Mouse (Mus musculus) natural killer cell, adult 2 months (primary cell): ENCODE results near the gene Nrcam.

Experiments
- DNase-seq, 2 experiments: peaks; one replicate each; pipeline ENCODE4 v3.0.0; 2022; ENCODE audit warnings: low spot score in 2 of 2

The Nrcam gene

DNA sequence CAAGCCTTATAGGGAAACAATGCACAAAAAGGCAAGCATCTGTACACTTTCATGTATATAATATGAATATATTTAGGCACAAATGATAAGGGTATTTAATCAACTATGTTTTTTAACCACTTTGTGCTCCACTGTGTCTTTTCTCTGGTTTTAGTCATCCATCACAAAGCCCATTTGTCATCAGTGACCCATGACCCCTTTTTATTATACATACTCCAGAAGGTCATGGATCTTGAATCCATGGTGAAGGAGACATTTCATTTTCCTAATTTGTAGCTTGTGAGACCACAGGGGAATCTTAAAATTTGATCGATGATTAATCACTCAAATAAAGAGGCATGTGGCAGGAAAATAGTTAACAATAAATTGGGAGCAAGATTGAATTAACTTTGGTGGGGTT, 29.2 kb downstream of the Nrcam start:
- DNase-seq: no peak

DNA sequence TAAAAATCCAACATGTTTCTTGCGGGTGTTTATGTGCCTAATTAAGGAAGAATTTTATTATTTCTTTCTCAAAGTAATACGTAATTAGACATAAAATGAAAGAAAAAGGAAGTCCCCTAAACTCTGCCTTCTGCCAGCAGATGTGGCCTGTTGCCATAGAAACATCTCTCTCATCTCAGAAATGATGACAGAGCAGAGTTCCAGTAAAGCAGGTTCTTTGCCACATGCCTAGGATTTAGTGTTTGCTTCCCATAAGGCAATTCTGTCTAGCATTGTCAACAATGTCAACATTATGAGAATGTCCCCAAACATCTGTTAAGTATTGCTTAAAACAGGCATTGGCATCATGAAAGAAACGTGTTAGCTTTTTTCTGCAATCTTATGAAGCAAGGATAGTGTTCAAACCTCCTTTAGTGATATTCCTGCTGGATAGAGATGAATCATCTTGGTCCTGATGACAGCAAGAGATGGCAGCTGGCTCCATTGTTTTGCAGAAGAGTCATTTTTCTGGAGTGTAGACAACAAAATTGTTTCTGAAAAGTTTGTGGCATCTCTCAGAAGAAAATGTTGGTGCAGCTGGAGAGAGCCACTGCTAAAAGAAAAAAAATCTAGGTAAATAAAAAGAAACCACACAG, 42.5 kb downstream of the Nrcam start:
- no peak for DNase-seq

GRCm38 (mm10) chr12:44375956-44376355, 47.3 kb downstream of the Nrcam start:
- no peak for DNase-seq

- DNase-seq: no peak
Measured at GRCm38 (mm10) chr12:44378431-44379161, 49.9 kb downstream of the Nrcam start.

DNA sequence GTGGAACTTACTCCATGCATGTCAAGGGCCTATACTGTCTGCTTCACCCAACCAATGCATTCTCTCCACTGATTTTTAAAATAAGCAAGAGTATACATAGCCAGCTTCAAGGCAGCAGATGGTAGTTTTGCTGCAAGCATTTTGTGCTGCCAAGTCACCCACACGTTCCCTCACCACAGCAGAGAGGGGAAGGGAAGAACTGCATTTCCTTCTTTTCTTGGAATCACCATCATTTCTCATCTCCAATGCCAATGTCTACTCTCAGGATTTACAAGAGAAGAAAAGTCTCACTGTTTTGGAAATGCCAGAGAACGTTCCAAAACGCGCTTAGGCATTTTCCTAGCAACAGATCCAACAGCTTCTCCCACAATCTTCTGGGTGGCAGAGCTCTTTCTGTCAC, 52.1 kb downstream of the Nrcam start:
- no peak for DNase-seq

DNA sequence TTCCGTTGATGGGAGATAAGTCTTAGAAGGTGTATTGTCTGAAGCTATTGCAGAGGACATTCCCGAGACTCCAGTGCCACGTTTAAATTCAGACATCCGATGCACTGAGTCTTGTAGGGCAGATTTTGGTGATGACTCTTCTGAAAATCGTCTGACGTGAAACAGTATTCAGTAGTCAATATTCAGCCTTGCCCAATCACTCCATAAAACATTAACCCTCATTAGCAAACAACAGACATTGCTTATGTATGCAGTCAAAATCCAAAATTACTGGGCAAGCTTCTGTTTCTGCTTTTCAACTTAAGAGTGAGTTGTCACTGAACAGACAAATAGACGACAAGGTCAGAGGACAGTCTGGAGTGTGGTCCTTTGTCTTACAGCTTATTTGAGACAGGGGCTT, 57.7 kb downstream of the Nrcam start:
- no peak for DNase-seq

- no peak for DNase-seq
Measured at GRCm38 (mm10) chr12:44388220-44388619, 59.5 kb downstream of the Nrcam start.

DNA sequence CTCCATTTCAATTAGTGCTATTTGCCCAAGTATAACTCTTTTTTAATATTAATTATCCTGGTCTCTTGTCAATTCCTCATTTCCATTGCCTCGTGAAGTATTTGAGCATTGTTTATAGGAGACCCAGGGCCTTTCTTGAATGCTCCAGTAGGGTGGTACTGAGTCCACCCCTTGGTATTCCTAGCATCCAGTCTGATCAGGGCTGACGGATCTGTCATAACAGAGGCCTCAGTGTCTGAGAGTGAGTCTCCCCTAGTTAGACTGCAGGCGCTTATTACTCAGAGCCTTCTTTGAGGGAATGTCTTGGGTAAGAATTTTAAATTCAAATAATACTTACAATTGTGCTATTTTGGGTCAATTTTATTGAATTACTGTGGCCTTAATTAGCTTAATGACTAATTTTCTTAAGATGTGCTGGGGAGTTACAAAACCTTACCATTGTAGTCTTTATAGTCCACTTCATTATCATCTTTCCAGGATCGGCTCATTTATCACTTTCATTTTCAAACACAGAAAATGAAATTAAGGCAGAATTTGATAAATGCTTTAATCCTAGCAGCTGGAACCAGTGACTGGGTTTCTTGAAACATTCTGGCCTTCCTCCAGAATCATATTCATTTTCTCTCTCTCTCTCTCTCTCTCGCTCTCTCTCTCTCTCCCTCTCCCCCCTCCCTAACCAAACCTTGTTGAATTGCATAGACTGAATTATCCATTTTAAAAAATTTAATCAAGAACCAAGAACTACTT, 61.9 kb downstream of the Nrcam start:
- no peak for DNase-seq

DNA sequence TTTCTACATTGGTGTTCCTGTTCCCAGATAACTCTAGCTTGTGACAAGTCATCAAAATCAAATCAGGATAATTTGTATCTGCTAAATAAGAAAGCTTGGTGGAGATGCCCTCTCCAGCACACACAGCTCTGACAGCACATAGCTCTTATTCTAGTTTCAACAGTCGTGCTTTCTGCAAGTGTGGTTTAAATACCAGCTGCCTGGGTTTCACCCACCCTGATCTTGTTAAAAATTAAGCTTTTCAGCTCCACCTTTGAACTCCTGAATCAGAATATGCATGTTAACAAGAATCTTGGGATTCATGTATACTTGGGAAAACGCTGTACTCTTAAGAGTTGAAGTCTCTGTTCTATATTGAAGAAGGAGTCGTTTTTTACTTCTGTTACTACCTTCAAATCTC, 66.2 kb downstream of the Nrcam start:
- no peak for DNase-seq

- DNase-seq: no peak
Measured at GRCm38 (mm10) chr12:44397782-44398181, 69.1 kb downstream of the Nrcam start.

- no peak for DNase-seq
Measured at GRCm38 (mm10) chr12:44402134-44402533, 73.4 kb downstream of the Nrcam start.

- no peak for DNase-seq
Measured at GRCm38 (mm10) chr12:44403270-44403669, 74.6 kb downstream of the Nrcam start.

DNA sequence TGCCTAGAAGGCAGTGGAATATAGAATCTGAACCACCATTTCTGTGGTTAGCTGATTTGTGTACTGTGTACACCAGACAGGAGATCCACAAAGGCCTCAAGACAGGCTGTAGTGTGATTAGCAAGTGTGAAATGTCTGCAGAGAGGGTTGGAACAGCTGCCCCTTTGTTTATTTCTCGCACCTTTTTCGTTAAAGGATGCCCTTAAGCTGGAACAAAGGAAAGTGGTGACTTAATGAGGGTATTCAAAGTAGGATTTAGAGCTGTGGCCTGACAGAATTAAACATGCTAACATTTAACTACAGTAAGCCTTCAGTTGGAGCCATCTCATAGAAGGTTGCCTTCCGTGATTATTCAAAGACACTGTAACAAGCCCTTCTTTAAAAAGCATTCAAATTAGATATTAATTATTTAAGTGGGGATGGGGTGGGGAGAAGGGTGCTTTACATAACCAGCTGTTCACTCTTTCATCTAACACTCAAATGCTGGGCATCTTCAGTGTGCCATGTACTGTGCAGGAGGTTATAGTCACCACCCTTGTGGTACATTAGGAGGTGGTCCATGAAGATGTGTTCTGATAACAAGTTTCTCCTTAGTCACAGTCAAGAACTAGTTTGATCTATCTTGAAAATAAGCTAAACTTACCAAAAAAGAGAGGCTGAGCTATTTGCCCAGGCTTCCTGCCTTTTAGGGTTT, 75.2 kb downstream of the Nrcam start:
- DNase-seq: no peak

DNA sequence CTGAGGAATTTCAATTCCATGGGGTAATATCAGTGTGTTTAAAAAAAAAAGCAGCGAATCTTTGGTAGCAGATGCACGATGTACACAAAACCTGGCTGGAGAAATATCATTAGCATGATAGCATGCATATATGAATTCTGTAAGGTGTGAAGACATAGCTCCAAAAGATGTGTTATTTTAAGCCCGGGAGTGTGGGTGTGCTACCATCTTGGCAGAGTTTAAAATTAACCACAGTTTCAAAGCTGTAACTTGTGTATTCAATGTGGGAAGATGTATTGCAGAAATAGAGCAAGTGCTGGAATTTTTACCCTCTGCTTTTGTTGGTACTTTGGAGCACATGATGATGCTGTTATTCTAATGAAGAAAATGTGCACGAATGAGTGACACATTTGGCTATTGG, 81.1 kb downstream of the Nrcam start:
- DNase-seq: no peak

DNA sequence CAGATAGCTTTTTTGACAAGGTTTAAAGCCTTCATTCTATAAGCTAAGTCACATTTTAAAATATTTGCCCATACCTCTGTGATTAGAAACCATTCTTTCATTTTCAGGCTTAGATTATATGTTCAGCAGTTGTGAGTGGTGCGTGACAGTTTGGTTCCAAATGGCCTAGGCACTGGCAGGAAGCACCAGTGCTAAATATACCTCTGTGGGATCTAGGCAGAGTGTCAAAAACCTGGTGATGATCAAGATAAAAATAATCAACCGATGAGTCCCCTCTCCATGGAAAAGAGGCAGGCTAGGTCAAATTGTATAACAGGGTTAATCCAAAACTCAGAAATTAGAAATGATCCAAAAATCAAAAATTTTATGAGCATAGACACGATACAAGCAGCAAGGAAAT, 82.3 kb downstream of the Nrcam start:
- no peak for DNase-seq

DNA sequence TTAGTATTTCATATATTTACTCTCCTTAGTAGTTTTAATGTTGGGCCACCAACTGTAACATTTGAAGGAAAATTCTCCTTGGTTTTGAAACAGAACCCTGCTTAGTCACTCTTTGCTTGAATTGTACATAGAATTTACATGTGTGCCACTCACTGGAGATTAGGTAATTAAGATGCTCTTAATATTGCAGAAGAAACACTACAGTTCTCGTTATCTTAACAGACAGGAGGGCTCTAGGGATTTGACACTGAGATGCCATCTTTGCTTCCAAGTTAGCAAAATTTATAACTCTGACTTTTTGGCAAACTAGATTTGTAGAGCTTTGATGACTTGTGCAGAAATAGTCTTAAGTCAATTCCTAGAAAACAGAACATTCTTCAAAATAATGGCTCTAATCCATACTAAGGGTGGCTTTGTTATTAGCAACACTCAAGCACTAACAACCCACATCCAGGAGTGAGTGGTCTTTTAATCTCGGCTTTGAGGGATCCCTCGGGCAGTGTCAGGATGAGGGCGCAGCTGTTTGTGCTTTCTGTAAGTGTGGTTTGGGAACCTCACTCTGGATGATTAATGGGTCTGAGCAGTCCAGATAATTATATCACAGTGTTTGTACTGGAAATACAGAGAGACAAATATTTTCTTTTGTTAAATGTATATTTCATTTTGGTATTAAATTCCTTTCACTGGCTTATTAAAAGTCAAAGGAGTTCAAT, 93.6 kb downstream of the Nrcam start:
- no peak for DNase-seq

DNA sequence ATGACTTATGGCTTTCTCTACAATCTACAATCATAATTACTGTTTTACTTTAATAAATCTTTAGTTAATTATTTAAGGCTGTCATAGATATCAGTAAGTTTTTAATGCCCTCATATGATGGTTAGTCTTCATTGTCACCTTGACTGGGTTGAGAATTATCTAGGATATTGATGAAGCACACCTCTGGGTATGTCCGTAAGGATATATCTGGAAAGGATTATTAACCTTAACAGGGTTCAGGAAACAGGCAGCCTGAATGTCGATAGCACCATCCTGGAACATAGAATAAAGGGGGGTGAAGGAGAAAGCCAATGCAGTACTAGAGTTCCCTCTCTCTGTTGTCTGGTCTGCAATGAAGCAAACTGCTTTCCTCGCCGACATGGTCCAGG, 94.2 kb downstream of the Nrcam start:
- no peak for DNase-seq

DNA sequence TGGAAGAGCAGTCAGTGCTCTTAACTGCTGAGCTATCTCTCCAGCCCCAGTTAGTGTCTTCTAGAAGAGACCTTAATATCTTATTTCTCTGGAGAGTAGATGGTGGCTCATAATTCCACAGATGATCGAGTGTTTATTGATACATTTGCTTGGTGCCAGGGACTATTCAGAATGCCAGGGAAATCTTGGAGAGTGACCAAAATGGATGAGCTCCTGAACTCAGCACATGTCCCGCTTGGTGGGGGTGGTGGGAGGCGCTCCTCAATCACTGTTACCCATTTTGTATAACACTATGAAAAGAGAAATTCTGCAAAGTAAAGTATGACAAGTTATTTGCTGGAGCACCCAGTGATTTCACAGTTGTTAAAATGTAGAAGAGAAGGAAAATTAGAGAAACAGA, 95.3 kb downstream of the Nrcam start:
- no peak for DNase-seq

DNA sequence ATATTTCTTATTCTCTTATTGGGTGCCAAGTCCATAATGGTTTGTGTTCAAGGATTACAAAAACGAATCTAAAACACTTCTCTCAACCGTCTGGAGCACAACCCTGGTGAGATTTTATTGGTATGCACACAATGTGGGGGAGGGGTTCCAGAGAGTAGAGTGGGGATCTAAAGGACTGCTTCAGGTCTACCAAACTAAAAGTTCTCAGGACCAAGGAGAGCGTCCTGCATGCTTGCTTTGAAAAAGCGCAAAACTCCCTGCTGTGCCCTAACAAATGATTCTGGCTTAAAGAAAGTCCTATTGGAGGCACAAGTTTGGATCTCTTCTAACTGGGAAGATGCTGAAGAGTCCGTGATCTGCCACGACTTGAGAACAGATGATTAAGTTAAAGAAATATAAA, 96.4 kb downstream of the Nrcam start:
- no peak for DNase-seq

GRCm38 (mm10) chr12:44430335-44430734, 101.7 kb downstream of the Nrcam start:
- no peak for DNase-seq

DNA sequence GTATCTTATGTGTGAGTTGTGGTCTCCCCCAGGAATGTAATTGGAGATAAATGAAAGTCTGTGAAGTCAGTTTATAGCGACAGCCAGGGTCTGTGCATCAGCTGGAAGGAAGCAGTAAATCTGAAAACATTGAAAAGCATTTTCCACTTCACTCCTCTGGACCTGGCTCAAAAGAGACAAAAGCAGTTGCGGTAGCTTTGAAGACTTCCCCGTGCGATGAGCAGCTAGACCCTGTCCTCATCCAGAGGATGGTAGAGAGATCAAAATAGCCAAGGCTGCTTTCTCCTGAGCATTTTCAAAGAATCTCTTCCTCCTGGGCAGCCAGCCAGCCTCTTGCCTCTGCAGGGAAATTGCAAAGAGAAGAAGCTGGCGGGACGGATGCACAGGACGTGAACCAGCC, 102.3 kb downstream of the Nrcam start:
- DNase-seq: no peak

DNA sequence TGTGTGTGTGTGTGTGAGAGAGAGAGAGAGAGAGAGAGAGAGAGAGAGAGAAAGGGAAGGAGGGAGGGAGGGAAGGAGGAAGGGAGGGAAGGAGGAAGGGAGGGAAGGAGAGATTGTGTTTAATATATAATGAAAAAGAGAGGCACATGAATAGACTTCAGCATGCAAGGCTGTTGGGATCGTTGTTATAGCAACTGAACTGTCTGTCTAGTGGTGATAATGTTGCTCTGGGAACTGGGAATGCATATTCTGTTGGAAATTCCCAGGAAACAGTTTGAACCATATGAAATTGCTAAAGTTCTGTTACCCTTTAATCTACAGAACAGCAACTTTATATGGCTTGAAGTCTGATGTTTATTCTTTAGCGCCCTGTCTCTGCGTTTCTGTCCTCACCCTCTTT, 104.0 kb downstream of the Nrcam start:
- DNase-seq: no peak
